Mouse (Mus musculus): ENCODE measurements around the gene Acta1.

Gene Acta1

DNA sequence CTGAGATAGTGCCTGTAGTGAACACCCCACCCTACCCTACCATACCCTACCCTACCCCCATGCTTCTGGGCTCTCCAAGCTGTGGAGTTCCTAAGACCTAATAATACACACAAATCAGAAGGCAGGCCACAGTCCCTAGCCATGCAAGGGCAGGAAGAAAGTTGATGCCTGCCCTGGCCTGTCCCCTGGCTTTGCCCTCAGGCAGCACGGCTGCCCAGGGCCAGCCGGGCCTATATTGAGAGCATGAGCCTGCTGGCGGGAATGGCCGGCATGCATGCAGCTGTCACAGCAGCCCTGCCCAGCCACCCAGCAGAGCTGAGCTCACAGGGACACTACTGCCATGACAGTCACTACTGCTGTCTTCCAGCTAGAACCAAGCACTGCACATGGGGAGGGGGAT lies 11.5 kb downstream of the Acta1 start:
- no peak for DNase-seq (ENCODE audit: low read depth, low spot score)

DNA sequence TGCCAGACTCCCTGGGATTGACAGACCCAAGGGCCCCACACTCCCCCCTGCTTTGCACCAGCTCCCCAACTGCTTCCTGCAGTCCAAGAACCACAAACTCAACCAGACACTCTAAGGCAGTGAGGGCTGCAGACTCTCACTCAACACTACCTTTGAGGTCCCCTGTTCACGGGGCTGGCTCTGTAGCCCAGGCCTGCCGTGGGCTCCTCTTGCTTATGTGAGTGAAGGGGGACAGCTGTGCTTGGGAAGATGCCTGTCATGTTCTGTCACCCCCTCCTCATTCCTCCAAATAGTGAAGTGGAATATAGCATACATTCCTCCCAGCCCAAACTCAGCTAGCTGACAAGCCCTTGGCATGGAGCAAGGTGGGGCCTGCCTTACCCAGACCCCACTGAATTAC lies 12.1 kb downstream of the Acta1 start:
- no peak for DNase-seq (ENCODE audit: low read depth, low spot score)

DNA sequence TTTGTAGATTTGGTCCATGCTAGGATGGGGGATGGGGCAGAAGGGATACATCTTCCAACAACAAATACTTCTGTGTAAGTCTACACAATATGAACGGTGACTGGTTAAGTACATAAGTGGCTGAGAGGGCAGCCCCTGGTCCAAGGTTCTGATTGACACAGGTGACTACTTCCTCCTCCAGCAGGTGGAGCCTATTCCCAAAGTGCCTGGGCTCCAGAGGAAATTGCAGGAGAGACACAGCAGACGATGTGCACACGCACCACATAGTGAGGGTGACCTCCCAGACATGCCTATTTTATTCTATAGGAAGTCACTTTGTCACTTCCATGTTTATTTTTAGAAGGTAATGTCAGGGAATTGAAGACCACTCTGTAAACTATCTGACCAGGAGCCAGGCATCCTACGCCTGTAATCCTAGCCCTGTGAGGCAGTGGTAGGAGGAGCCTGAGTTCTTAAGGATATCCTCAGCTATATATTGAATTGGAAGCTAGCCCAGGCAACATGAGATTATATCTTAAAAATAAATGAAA lies 13.7 kb downstream of the Acta1 start:
- no peak for DNase-seq (ENCODE audit: low read depth, low spot score)

- DNase-seq (ENCODE audit: low read depth, low spot score) = no peak
These were observed 14.3 kb downstream of the Acta1 start for GRCm38 (mm10) chr8:123880271-123880670.

- DNase-seq (ENCODE audit: low read depth, low spot score) = no peak
These were observed 16.7 kb downstream of the Acta1 start for GRCm38 (mm10) chr8:123877865-123878264.

GRCm38 (mm10) chr8:123874324-123874723 lies 20.2 kb downstream of the Acta1 start:
- DNase-seq (ENCODE audit: low read depth, low spot score) = no peak

- DNase-seq (ENCODE audit: low read depth, low spot score) = peak; percentile 51
These were observed 21.2 kb downstream of the Acta1 start for GRCm38 (mm10) chr8:123873364-123873763.

GRCm38 (mm10) chr8:123872048-123872447 lies 22.5 kb downstream of the Acta1 start:
- DNase-seq (ENCODE audit: low read depth, low spot score) = no peak

DNA sequence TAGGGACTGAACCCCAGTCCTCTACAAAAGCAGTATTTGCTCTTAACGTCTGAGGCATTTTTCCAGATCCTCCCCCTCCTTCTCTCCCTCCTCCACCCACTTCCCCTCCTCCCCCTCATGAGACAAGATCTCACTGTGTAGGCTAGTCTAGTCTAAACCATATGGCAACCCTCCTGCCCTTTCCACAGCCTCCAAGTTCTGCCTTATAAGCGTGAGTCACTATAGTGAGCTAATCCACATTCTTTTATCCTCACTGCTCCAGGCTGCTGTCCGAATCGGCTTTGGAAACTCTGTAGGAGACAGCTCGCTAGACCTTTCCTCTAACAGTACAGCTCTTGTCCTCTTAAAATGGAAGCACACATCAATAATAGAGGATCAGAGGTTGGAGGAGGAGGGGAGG lies 27.6 kb downstream of the Acta1 start:
- DNase-seq (ENCODE audit: low read depth, low spot score) = peak; percentile 92

- no peak for DNase-seq (ENCODE audit: low read depth, low spot score)
These were observed 28.8 kb downstream of the Acta1 start for GRCm38 (mm10) chr8:123865786-123866185.

GRCm38 (mm10) chr8:123860386-123860785 lies 34.2 kb downstream of the Acta1 start:
- DNase-seq (ENCODE audit: low read depth, low spot score) = no peak

DNA sequence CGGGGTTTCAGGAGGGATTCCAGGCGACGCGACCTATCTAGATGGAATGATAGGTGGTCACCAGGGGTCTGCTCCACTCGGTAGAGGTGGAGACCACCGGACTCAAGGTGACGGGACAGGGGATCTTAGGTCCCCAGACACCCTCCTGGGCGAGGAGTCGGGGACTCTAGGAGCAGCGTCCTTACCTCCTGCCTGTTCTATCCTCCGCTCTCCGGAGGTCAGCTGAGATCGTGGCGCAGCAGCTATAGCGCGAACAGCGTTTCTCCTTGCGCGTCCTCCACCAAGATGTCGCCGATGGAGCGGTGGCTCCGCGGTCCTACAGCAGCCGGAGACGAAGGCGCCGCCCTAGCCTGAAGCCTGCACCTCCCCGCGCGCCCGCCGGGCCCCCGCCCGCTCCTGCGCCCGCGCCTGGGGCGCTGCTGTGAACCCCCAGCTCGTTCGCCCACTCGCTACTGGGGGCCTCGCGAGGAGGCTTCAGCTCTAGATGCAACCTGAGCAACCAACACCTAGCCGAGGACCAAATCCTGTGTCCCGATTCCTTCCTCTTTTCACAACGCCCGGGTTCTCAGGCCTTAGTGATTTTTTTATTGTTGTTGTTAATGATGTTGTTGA lies 34.8 kb downstream of the Acta1 start, which contains the start of gene Ccsap:
Ccsap (minus strand) TSS at position 562 of the 612 bp plus-strand sequence.
- DNase-seq (ENCODE audit: low read depth, low spot score) = no peak

GRCm38 (mm10) chr8:123858941-123859647 lies 35.5 kb downstream of the Acta1 start:
- peak; percentile 85 for DNase-seq (ENCODE audit: low read depth, low spot score)

DNA sequence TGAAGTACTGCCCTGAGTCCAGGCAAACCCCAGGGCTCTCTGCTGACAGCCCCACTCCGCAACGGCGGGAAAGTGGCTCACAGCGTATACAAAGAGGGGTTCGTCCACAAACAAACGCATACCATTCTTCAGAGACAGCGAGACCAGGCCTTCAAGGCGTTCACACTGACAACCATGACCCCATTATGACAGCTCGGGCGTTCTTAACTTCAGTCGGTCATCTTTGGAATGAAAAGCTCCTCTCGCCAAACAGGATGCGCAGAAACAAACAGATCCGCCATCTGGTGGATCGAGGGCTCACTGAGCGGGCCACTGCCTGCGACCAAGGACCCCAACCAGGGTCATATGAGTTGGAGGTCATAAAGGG lies 36.0 kb downstream of the Acta1 start:
- peak; percentile 36 for DNase-seq (ENCODE audit: low read depth, low spot score)

DNA sequence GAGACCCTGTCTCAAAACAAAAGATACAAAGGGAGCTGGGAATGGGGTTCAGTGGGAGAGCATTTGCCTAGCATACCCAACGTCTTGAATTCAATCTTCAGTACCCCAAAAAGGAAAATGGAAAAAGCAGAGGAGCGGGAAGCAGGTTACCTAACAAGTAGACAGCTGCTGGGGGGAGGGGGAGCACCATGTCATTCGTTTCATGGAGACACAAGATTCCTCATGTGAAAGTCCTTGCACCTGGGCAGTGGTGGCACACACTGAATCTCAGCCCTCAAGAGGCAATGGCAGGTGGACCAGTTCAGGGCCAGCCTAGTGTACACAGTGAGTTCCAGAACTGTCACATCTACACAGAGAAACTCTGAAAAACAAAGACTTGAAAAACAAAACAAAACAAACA lies 37.2 kb downstream of the Acta1 start:
- no peak for DNase-seq (ENCODE audit: low read depth, low spot score)

GRCm38 (mm10) chr8:123854733-123855475 lies 39.6 kb downstream of the Acta1 start:
- DNase-seq (ENCODE audit: low read depth, low spot score) = no peak

GRCm38 (mm10) chr8:123854252-123854651 lies 40.3 kb downstream of the Acta1 start:
- no peak for DNase-seq (ENCODE audit: low read depth, low spot score)

DNA sequence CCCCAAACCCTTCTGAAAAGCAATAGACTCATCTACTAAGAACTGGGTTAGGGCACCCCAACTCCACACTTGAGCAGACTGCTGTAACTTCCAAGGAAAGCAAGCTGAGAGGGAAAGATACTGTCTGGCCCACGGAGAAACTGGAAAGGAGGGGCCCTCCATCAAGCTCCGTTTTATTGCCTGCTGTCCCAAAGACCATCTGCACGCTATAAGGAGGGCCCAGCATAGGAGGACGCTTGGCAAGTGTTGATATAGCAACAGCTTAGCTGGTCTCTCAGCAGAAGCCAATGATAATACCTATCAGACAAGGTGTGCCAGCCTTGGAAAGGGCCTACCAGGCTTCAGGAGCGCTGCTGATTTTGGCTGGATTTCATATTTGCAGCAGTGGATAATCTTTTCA lies 43.0 kb downstream of the Acta1 start:
- no peak for DNase-seq (ENCODE audit: low read depth, low spot score)

DNA sequence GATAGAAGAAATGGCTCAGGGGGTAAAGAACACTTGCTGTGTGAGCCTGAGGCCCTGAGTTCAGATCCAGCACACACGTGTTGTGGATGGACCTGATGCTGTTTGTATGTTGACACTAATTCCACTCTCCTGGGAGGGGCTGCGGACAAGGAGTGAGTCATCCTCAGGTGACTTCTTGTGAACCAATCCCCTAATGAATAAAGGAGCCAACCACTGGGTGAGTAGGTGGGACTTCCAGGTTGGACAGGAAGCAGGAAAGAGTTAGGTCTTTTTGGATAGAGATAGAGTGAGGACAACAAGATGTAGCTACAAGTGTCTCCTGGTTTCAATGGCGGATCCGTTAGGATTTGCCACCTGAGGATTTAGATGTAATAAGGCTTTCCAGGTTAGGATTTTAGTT lies 45.2 kb downstream of the Acta1 start:
- no peak for DNase-seq (ENCODE audit: low read depth, low spot score)

DNA sequence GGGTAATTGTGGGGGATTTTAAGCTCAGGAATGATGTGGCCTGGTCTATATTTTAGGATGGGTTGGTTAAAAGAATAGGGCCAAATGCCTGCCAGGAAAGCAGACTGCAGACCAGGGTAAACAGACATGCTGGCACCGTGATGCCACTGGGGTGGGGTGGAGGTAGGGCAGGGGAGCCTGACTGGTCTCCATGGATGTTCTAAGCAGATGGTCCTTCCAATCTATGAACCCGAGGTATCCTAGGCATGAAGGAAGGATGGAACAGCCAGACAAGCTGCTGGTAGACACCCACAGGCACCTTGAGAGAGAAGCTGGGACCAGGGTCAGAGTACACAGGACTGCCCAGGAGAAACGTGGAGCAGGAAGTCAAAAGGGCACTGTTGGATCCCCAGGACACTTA lies 47.0 kb downstream of the Acta1 start:
- DNase-seq (ENCODE audit: low read depth, low spot score) = no peak

DNA sequence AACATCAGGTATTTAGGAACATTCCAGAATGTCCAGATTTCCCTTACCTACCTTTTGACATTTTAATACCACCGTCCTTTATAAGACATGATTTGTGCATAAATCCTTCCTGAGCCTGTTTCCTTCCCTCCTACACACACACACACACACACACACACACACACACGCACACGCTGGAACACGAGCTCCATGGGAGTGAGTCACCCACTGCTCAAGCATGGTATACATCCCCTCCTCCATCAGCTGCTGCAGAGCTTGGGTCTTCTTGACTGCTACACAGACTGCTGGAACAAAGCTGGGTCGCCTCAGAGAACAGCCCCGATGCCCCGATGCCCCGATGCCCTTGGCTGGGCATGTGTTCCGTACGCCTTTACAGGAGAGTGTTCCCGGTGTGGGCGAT lies 48.0 kb downstream of the Acta1 start:
- DNase-seq (ENCODE audit: low read depth, low spot score) = no peak

- no peak for DNase-seq (ENCODE audit: low read depth, low spot score)
These were observed 48.6 kb downstream of the Acta1 start for GRCm38 (mm10) chr8:123845991-123846390.

- no peak for DNase-seq (ENCODE audit: low read depth, low spot score)
These were observed 49.4 kb downstream of the Acta1 start for GRCm38 (mm10) chr8:123845114-123845513.

Data from 3T3-L1 (cell line).